Mouse (Mus musculus): ENCODE measurements around the gene Astn2.

- no peak for TF ChIP-seq POLR2AphosphoS2 (IDR thresholded peaks at IDR 0.05; ENCODE audit: insufficient read length, low read depth)
- no peak for TF ChIP-seq MYOG (IDR thresholded peaks at IDR 0.05; ENCODE audit: control insufficient read depth in 1 of 3, insufficient read depth in 1 of 3, insufficient read length in 2 of 3, low read depth in 2 of 3)
- no peak for TF ChIP-seq POLR2A (IDR thresholded peaks at IDR 0.05; ENCODE audit: insufficient read length, low read depth)
- no peak for TF ChIP-seq CEBPB (IDR thresholded peaks at IDR 0.05; ENCODE audit: insufficient read depth, poor library complexity, severe bottlenecking)
- no peak for TF ChIP-seq MYOD1 (IDR thresholded peaks at IDR 0.05; ENCODE audit: control insufficient read depth in 1 of 3, insufficient read length in 2 of 3, low read depth in 2 of 3)
- no peak for TF ChIP-seq TCF3 (IDR thresholded peaks at IDR 0.05; ENCODE audit: insufficient read length, low read depth)
- TF ChIP-seq USF1 (IDR thresholded peaks at IDR 0.05; ENCODE audit: low read depth): no peak
These were observed 421.5 kb downstream of the Astn2 start for GRCm38 (mm10) chr4:65982882-65983281.

Data from myocyte (in vitro differentiated cells).